Mouse (Mus musculus) right cerebral cortex, postnatal 10 days (tissue): Measurements from ENCODE around the gene Btbd35f17.
"Not testable (repeated sequence)": the region's sequence is repeated elsewhere in the genome, so short reads cannot be mapped to it uniquely, and the experiment has no call there.

Source experiments
- DNase-seq, 2 experiments: peaks; one replicate each; pipeline ENCODE4 v3.0.0; 2021; ENCODE audit warnings: low spot score in 2 of 2

The Btbd35f17 gene

DNA sequence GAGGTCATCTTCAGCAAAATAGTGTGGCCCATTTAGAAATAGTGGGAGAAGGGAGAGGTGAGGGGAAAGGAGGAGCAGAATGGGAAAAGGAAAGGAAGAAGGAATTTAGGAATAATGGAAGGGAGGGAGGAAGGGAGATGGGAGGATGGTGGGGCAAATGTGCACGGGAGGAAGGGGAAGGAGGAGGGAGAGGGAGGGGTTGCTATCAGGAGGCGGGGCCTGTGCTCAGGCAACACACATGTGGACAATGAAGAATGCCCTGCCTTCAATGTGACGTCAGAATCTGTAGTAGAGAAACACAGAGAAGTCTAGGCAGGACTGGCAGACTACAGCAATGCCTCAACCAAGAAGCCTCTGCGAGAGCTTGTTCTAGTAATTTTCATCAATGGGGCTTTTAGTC is at the start of gene Btbd35f17:
TSS of gene Btbd35f17 (plus strand) at position 301 of the 400 bp plus-strand sequence.
- not testable (repeated sequence) for DNase-seq
